Mouse (Mus musculus) liver, postnatal 0 days (tissue): ENCODE results near the gene Arhgef6. TPM values are rescaled to one million over a fixed set of nuclear protein-coding genes. Genes with fewer than 3 reads are reported as not detected.

Experiments used
- ATAC-seq: fragments of 200-750 bp; cut with Nextera tagmentation; 2 replicates; pipeline ENCODE4 v1.8.0; 2017; ENCODE audit warnings: mild to moderate bottlenecking, moderate library complexity
- DNase-seq: peaks from one replicate; pipeline ENCODE4 v3.0.0-alpha.2; 2016
- H3K27ac ChIP-seq: fragments of 300-500 bp; sonication (generic); 2 replicates; pipeline ENCODE4 v1.5.1; 2014; ENCODE audit warnings: antibody characterized with exemption, moderate library complexity, mild to moderate bottlenecking, low read depth
- H3K27me3 ChIP-seq: fragments of 300-500 bp; sonication (generic); 2 replicates; pipeline ENCODE4 v1.6.1; 2014; ENCODE audit warnings: low read length, control low read depth, mixed read lengths; ENCODE audit not compliant: insufficient read depth
- H3K36me3 ChIP-seq: fragments of 300-500 bp; sonication (generic); replicated peaks from 2 replicates; pipeline ENCODE4 v1.6.1; 2014; ENCODE audit warnings: mild to moderate bottlenecking, control low read depth, low read length, moderate library complexity, mixed read lengths; ENCODE audit not compliant: insufficient read depth
- H3K4me1 ChIP-seq: fragments of 300-500 bp; sonication (generic); 2 replicates; pipeline ENCODE4 v1.6.1; 2014; ENCODE audit warnings: antibody characterized with exemption, mild to moderate bottlenecking, control low read depth; ENCODE audit not compliant: insufficient read depth
- H3K4me2 ChIP-seq: fragments of 300-500 bp; sonication (generic); 2 replicates; pipeline ENCODE4 v1.6.1; 2014; ENCODE audit warnings: low read depth, mild to moderate bottlenecking, low read length, moderate library complexity, mixed read lengths
- H3K4me3 ChIP-seq: fragments of 300-500 bp; sonication (generic); 2 replicates; pipeline ENCODE4 v1.5.1; 2014; ENCODE audit warnings: low read depth, low read length
- H3K9ac ChIP-seq: fragments of 300-500 bp; sonication (generic); replicated peaks from 2 replicates; pipeline ENCODE4 v1.6.1; 2014; ENCODE audit warnings: mild to moderate bottlenecking, moderate library complexity
- H3K9me3 ChIP-seq: fragments of 300-500 bp; sonication (generic); 2 replicates; pipeline ENCODE4 v1.6.1; 2016; ENCODE audit warnings: mild to moderate bottlenecking, control low read depth, low read length, mixed read lengths
- CTCF ChIP-seq: sonication (generic); IDR thresholded peaks from 2 replicates; pipeline ENCODE4 v1.5.1; 2016; ENCODE audit warnings: antibody characterized with exemption, low read depth
- EP300 ChIP-seq: IDR thresholded peaks from 2 replicates; pipeline ENCODE4 v1.6.1; 2016; ENCODE audit warnings: antibody characterized with exemption, low read depth, mild to moderate bottlenecking
- WGBS: fragments of 180-500 bp; shearing (Covaris S2); extraction: QIAGEN DNeasy Blood & Tissue Kit; methylation state at CpG from one replicate; pipeline ENCODE4 v1.1.7; 2014; ENCODE audit not compliant: insufficient replicate concordance; 5-methylcytosine and 5-hydroxymethylcytosine counted together
- polyA plus RNA-seq: library from polyadenylated mRNA; unstranded; fragments of >200 nt; fragmentation: Nextera tagmentation; extraction: Ambion mirVana; gene quantifications from 2 replicates; pipeline ENCODE4 v1.2.1, GENCODE M21; 2015

Arhgef6 gene
- polyA plus RNA-seq, 1 experiment from 2014 or later, result 5.9 TPM

DNA sequence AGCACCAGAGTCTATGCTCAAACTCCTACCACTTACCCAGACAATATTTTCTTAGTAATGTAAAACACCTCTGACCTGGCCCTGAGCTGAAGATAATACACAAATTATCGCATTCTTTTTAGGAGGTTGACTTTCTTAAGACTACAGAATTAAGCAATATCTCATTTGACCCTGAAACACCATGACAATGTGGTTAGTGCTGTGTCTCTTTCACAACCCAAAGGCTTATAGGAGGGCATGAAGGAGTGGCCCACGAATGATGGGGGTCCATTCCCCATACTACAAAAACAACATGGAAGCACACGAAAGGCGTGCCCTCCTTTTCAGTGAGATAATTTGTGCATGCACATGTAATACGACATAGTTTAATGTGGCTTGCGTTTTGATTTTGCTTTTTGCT lies 3.2 kb downstream of the Arhgef6 start:
- Histone ChIP-seq H3K4me1 (no peaks in the 10 kb centered on the region), H3K27ac (no peak overlapping the region), H3K36me3 (no peaks in the 10 kb centered on the region), H3K9ac (no peak overlapping the region), H3K9me3 (no peaks in the 10 kb centered on the region), H3K4me3 (no peak overlapping the region), H3K4me2 (no peak overlapping the region), H3K27me3 (no peaks in the 10 kb centered on the region)
- DNase-seq (no peak), ATAC-seq (no peak)
- TF ChIP-seq CTCF (no peak), EP300 (no peak)
- 82% methylated on average over 6 of the region's 6 CpGs for WGBS

DNA sequence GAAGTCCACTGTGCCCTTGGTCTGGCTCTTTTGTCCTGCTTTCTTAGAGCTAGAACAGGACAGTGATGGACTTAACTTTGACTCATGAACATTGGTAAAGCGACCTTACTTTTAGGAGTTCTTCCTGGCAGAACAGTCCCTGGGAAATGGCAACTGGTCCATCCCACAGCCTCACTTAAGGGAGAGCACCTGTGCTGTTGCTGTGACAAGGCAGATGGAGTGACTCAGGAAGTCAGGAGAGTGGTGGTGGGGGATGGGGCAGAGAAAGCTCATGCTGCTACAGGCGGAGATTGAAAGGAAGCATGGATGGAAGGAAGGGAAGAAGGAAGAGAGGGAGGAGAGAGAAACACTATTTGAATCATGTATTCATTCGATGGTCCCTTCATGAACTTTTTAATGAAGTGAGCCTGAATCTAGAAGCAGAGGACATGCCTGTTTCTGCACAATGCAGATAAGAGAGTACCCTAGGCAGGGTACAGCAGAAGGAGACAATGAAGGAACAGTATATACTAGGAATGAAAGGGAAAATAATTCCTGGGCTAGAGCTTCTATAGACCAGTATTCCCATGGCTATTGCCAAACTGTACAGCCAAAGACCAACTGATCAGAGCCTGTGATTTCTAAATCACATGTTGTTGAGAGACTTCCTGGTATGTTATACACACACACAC lies 10.7 kb downstream of the Arhgef6 start:
- Histone ChIP-seq H3K9ac (no peak overlapping the region), H3K27ac (no peak overlapping the region), H3K4me2 (no peak overlapping the region), H3K27me3 (no peaks in the 10 kb centered on the region), H3K36me3 (no peaks in the 10 kb centered on the region), H3K9me3 (no peaks in the 10 kb centered on the region), H3K4me1 (no peaks in the 10 kb centered on the region), H3K4me3 (no peak overlapping the region)
- TF ChIP-seq EP300, result no peak
- TF ChIP-seq CTCF, result no peak
- DNase-seq (no peak), ATAC-seq (no peak)
- 56% methylated on average over 3 of the region's 3 CpGs for WGBS

DNA sequence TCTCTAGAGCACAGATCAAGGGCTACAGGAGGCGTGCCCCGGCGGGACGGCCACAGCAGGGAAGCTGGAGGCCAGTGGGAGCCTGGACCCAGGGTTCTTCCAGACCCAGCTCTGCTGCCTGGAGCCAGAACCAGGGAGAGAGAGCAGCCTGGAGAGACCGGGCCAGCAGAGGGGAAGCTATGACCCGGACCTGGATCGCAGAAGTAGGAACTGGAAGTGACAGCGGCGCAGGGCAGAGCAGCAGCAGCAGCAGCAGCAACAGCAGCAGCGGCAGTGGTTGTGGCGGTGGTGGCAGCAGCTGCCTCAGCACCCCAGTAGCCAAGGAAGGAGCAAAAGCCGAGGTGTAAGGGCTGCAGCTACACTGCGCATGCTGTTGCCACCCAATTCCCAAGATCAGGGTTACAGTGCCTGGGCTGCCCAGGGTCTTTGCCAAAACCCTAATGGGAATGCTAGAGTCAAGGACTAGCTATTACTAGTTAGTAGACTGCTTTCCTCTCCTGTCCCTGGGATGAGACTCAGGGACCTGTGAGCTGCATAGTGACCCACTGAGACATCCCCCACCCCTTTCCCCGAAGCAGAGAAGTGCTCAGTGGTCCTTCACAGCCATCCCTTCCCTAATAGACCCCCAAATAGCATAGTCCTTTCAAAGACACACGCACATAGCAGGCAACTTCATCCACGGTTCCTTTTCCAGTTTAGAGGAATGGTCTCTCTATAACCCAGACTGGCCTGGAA lies 11.9 kb downstream of the Arhgef6 start:
- H3K4me2 ChIP-seq, result peak overlapping the region; percentile 77
- peak overlapping the region; percentile 24; the same call in 1 of the 2 replicates for H3K27ac ChIP-seq
- 33% methylated on average over 16 of the region's 16 CpGs for WGBS
- H3K4me1 ChIP-seq, result no peaks in the 10 kb centered on the region
- H3K36me3 ChIP-seq, result no peaks in the 10 kb centered on the region
- no peaks in the 10 kb centered on the region for H3K27me3 ChIP-seq
- TF ChIP-seq CTCF, result no peak
- no peak for TF ChIP-seq EP300
- ATAC-seq, result peak; percentile 67
- peak overlapping the region; percentile 35; the same call in 1 of the 2 replicates for H3K9ac ChIP-seq
- DNase-seq, result peak; percentile 44
- no peaks in the 10 kb centered on the region for H3K9me3 ChIP-seq
- H3K4me3 ChIP-seq, result peak overlapping the region; percentile 50

DNA sequence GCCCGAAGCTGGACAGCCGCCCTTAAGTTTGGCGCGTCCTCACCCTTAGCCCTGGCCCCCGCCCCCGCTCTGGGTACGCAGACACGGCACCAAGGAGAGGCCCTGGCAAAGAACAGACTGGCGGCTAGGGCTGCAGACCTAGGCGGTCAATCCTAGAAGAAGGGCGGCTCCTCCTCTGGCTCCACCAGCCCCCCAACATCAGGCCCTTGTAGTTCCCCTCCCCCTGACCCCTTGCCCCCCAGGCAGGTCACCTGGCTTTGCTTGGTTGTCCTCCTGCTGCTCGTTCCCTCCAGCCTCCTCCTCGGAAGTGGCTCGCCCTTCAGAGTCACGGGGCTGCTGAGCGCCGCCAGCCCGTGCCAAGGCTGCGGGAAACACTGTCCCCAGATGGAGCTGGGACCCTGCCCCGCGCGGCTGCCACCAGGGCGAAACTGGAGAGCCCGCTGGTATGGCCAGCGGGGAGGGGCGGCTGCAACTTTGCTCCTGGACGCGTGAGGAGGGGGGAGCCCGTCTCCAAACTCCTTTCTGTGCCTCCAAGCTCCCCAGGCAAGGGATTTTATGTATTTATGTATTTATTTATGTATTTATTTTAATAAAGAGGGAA lies 12.6 kb downstream of the Arhgef6 start:
- H3K4me3 ChIP-seq, result peak overlapping the region; percentile 50
- 15% methylated on average over 27 of the region's 29 CpGs for WGBS
- H3K9me3 ChIP-seq, result no peaks in the 10 kb centered on the region
- H3K9ac ChIP-seq, result peak overlapping the region; percentile 35
- H3K27ac ChIP-seq, result peak overlapping the region; percentile 24; the same call in 1 of the 2 replicates
- no peaks in the 10 kb centered on the region for H3K4me1 ChIP-seq
- TF ChIP-seq CTCF (no peak), EP300 (no peak)
- H3K27me3 ChIP-seq, result no peaks in the 10 kb centered on the region
- DNase-seq, result peak; percentile 20
- ATAC-seq, result peak; percentile 56
- peak overlapping the region; percentile 77 for H3K4me2 ChIP-seq
- H3K36me3 ChIP-seq, result no peaks in the 10 kb centered on the region

DNA sequence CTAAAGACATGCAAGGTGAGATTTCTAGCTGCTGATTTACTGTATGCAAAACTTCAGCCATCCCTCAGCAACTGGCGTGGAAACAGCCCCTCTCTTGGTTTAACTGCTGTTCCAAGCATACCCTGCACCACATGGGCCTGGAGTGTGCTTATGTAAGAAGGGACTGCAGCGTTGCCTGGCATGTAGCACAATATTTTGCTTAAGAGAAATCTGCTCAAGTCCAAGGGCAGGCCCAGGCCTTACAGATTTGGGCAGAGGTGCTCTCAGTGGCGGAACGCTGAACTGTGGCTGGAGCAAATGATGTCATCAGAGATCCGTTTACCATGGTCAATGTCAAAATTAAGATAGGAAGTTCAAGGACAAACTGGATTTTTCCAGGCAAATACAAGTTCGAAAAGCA lies 13.6 kb downstream of the Arhgef6 start:
- H3K36me3 ChIP-seq, result no peaks in the 10 kb centered on the region
- peak; percentile 13 for DNase-seq
- H3K9me3 ChIP-seq, result no peaks in the 10 kb centered on the region
- H3K27me3 ChIP-seq, result no peaks in the 10 kb centered on the region
- no peaks in the 10 kb centered on the region for H3K4me1 ChIP-seq
- no peak overlapping the region for H3K27ac ChIP-seq
- TF ChIP-seq CTCF, result no peak
- no peak for TF ChIP-seq EP300
- H3K4me3 ChIP-seq, result no peak overlapping the region
- no peak overlapping the region for H3K9ac ChIP-seq
- H3K4me2 ChIP-seq, result no peak overlapping the region
- 52% methylated on average over 6 of the region's 6 CpGs for WGBS
- ATAC-seq, result peak; percentile 49; the same call in 1 of the 2 replicates

DNA sequence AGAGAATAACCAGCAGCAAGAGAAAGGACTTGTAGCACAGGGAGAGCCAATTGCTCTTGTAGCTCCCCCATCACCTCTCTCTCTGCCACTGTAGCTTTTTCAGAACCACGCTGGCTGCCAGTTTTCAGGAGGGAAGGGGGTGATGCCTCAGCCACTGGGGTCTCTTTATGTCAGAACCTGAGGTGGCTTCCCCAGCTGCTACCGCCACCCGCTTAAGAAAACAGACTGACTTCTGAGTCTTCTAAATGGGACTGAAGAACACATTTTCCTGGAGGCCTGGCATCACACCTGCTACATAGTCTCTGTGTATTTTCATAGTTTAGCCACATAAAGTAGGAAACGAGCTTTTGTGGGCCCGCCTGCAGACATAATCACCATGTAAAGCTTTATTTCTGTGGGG lies 26.5 kb downstream of the Arhgef6 start:
- Histone ChIP-seq H3K27me3 (no peaks in the 10 kb centered on the region), H3K9ac (no peak overlapping the region), H3K27ac (no peak overlapping the region), H3K9me3 (no peaks in the 10 kb centered on the region), H3K4me3 (no peak overlapping the region), H3K4me2 (no peak overlapping the region), H3K36me3 (no peaks in the 10 kb centered on the region), H3K4me1 (no peaks in the 10 kb centered on the region)
- DNase-seq (no peak), ATAC-seq (no peak)
- 82% methylated on average over 5 of the region's 5 CpGs for WGBS
- no peak for TF ChIP-seq CTCF
- TF ChIP-seq EP300, result no peak
